Mouse (Mus musculus): ENCODE results near the gene Doc2a. TPM values are rescaled to one million over a fixed set of nuclear protein-coding genes. Genes with fewer than 3 reads are reported as not detected.

Gene Doc2a
- total and polyA plus RNA-seq, 3 experiments = not detected

DNA sequence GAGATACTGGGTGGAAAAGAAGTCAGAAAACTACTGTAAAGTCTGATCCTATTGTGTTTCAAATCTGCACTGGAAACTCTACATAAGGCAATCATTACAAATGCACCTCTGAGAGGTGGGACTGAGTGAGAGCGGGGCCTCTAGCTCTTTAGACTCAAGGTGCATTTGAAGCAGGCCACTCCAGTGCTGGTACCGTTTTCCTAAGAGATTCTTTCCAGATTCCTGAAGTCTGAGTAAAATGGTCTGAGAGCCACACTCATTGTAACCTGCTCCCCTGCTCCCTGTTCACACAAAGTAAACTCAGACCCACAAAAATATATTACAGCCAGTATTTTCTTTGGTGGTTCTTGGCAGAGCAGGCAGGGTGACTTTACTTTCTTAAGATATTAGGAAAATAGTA is 20.3 kb downstream of the Doc2a start:
- TF ChIP-seq EP300 (IDR thresholded peaks at IDR 0.05; ENCODE audit: insufficient read depth, low read depth, low read length) = no peak
- TF ChIP-seq CTCF (IDR thresholded peaks at IDR 0.05) = no peak
- no peak for TF ChIP-seq POLR2A (IDR thresholded peaks at IDR 0.05; ENCODE audit: insufficient read depth, low read depth, low read length)
- Histone ChIP-seq H3K36me3 (ENCODE audit: control insufficient read depth, insufficient read depth, low read length) (no peaks in the 10 kb centered on the region), H3K4me1 (ENCODE audit: control insufficient read depth, insufficient read depth, low read length) (no peaks in the 10 kb centered on the region), H3K79me2 (replicated peaks; ENCODE audit: control insufficient read depth, insufficient read depth, low read length) (no peaks in the 10 kb centered on the region), H3K27ac (no peak overlapping the region), H3K4me3 (no peak overlapping the region), H3K27me3 (ENCODE audit: control insufficient read depth, insufficient read depth, low read length) (no peaks in the 10 kb centered on the region), H3K9ac (ENCODE audit: low read depth, low read length) (no peak overlapping the region)
- intact Hi-C loops (cut with DNase I) = loop anchor here (10.0 kb wide), 1 partner anchor 363 kb away; the partner anchor contains the start of gene Atxn2l
- WGBS = 75% methylated on average over 2 of the region's 2 CpGs
- DNase-seq = no peak

DNA sequence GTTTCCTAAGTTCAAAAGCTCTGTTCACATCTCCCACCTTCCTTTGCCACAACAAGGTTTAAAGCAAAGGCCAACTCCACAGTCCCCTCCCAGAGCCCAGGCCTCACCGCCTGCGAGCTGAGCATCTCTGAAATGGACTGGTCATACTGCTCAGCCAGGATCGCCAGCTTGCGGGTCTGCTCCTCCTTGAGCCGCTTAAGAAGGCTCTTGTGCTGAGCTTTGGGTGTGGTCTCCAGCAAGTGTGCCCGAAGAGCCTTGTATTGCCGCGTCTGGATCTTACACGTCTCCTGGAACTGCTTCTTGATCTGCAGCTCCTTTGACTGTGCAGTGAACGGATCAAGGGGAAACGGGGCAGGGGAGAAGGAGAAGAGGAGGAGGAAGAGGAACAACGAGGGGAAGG is 20.8 kb downstream of the Doc2a start:
- Histone ChIP-seq H3K4me3 (no peak overlapping the region), H3K4me1 (ENCODE audit: control insufficient read depth, insufficient read depth, low read length) (no peaks in the 10 kb centered on the region), H3K9ac (ENCODE audit: low read depth, low read length) (no peak overlapping the region), H3K27me3 (ENCODE audit: control insufficient read depth, insufficient read depth, low read length) (no peaks in the 10 kb centered on the region), H3K36me3 (ENCODE audit: control insufficient read depth, insufficient read depth, low read length) (no peaks in the 10 kb centered on the region), H3K79me2 (replicated peaks; ENCODE audit: control insufficient read depth, insufficient read depth, low read length) (no peaks in the 10 kb centered on the region), H3K27ac (no peak overlapping the region)
- TF ChIP-seq CTCF (IDR thresholded peaks at IDR 0.05) (no peak), EP300 (IDR thresholded peaks at IDR 0.05; ENCODE audit: insufficient read depth, low read depth, low read length) (no peak), POLR2A (IDR thresholded peaks at IDR 0.05; ENCODE audit: insufficient read depth, low read depth, low read length) (no peak)
- 76% methylated on average over 12 of the region's 12 CpGs for WGBS
- intact Hi-C loops (cut with DNase I) = loop anchor here (10.0 kb wide), 1 partner anchor 363 kb away; the partner anchor contains the start of gene Atxn2l
- DNase-seq = no peak

DNA sequence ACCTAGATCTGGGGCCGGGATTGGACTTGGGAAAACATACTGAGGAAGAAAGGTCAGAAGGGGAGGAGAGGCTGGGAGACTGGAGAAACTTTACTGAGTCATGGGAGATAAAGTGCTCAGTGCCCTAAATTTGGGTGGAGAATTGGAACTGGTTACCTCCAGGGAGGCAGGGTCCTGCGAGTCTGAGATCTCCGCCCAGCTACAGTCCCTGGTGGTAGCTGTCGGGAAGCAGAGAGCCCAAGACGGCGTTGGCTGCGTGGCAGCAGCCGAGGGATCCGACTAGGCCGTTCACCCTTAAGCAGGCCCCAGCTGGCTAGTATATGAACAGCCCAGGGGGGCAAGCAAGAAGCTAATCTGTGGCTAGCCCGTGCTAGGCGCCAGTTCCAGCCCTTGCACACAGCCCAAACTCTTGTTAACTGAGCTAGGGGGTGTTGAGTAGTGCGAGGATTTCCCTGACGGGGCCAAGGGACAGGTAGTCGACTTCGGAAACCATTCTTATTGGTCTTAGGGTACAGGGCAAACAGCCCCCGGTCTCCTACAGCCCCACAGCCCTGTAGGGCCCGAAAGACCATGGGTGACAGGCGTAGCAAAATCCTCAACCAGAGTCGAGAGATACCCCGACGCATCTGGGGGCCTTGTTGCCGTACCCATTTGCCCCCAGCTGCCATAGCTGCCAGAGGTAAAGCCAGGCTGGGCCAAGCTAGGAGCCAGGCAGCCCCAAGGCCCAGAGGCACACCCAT is 22.7 kb downstream of the Doc2a start:
- TF ChIP-seq CTCF (IDR thresholded peaks at IDR 0.05) (no peak), EP300 (IDR thresholded peaks at IDR 0.05; ENCODE audit: insufficient read depth, low read depth, low read length) (no peak), POLR2A (IDR thresholded peaks at IDR 0.05; ENCODE audit: insufficient read depth, low read depth, low read length) (no peak)
- Histone ChIP-seq H3K4me3 (no peak overlapping the region), H3K36me3 (ENCODE audit: control insufficient read depth, insufficient read depth, low read length) (no peaks in the 10 kb centered on the region), H3K27me3 (ENCODE audit: control insufficient read depth, insufficient read depth, low read length) (no peaks in the 10 kb centered on the region), H3K27ac (no peak overlapping the region; the same call in 1 of the 2 replicates), H3K9ac (ENCODE audit: low read depth, low read length) (no peak overlapping the region), H3K79me2 (replicated peaks; ENCODE audit: control insufficient read depth, insufficient read depth, low read length) (no peaks in the 10 kb centered on the region), H3K4me1 (ENCODE audit: control insufficient read depth, insufficient read depth, low read length) (no peaks in the 10 kb centered on the region)
- WGBS = 82% methylated on average over 23 of the region's 23 CpGs
- DNase-seq = no peak
- intact Hi-C loops (cut with DNase I) = loop anchor here (10.0 kb wide), 1 partner anchor 365 kb away; the partner anchor contains the start of gene Atxn2l

DNA sequence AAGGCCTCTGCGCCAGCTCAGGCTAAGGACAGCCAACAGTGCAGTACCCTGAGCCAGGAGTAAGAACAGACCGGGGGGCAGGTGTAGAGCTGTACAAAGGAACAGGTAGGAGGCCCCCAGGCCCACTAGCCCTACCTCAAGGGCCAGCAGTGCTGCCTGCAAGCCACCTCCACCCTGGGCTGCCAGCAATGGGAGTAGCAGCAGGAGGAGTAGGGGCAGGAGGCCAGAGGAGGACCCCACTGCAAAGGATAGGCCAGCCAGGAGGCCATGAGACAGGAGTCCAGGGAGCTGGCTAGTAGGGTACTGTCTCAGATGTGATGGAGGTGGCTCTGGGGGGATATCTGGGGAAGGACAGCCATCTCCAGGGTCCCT is 23.3 kb downstream of the Doc2a start:
- WGBS = 88% methylated on average over 2 of the region's 2 CpGs
- H3K9ac ChIP-seq (ENCODE audit: low read depth, low read length) = no peak overlapping the region
- intact Hi-C loops (cut with DNase I) = no loop called here
- no peak for DNase-seq
- H3K4me1 ChIP-seq (ENCODE audit: control insufficient read depth, insufficient read depth, low read length) = no peaks in the 10 kb centered on the region
- no peak for TF ChIP-seq CTCF (IDR thresholded peaks at IDR 0.05)
- TF ChIP-seq EP300 (IDR thresholded peaks at IDR 0.05; ENCODE audit: insufficient read depth, low read depth, low read length) = no peak
- TF ChIP-seq POLR2A (IDR thresholded peaks at IDR 0.05; ENCODE audit: insufficient read depth, low read depth, low read length) = no peak
- no peaks in the 10 kb centered on the region; the same call in 1 of the 2 replicates for H3K36me3 ChIP-seq (ENCODE audit: control insufficient read depth, insufficient read depth, low read length)
- H3K79me2 ChIP-seq (replicated peaks; ENCODE audit: control insufficient read depth, insufficient read depth, low read length) = no peaks in the 10 kb centered on the region
- no peaks in the 10 kb centered on the region for H3K27me3 ChIP-seq (ENCODE audit: control insufficient read depth, insufficient read depth, low read length)
- no peak overlapping the region for H3K27ac ChIP-seq
- no peak overlapping the region for H3K4me3 ChIP-seq

DNA sequence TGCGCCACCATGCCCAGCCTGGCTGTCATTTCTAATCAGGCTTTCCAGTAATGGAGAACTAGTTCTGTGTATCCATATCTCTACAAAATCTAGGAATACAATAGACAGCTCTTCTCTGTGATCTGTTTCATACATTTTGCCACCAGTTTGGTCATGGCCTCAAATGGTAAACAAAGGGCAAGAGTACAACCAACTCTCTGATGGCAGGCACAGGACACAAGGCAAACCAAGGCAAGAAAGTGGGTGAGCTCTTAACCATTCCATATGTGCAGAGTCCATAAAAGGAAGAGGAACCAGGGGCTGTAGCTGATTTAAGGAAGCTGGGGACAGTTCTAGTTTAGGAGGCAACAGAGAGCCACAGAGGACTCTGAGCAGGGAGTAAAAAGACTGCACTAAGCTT is 30.0 kb downstream of the Doc2a start:
- Histone ChIP-seq H3K4me1 (ENCODE audit: control insufficient read depth, insufficient read depth, low read length) (peaks cover 4% of the 10 kb centered on the region), H3K4me3 (no peak overlapping the region), H3K9ac (ENCODE audit: low read depth, low read length) (no peak overlapping the region), H3K27ac (no peak overlapping the region), H3K36me3 (ENCODE audit: control insufficient read depth, insufficient read depth, low read length) (peaks cover 26% of the 10 kb centered on the region), H3K79me2 (replicated peaks; ENCODE audit: control insufficient read depth, insufficient read depth, low read length) (0 out of 2 replicates have a peak, but pooled peaks cover 4% of the 10 kb centered on the region), H3K27me3 (ENCODE audit: control insufficient read depth, insufficient read depth, low read length) (no peaks in the 10 kb centered on the region)
- intact Hi-C loops (cut with DNase I) = no loop called here
- 94% methylated on average over 1 of the region's 1 CpGs for WGBS
- DNase-seq = no peak
- no peak for TF ChIP-seq EP300 (IDR thresholded peaks at IDR 0.05; ENCODE audit: insufficient read depth, low read depth, low read length)
- no peak for TF ChIP-seq CTCF (IDR thresholded peaks at IDR 0.05)
- no peak for TF ChIP-seq POLR2A (IDR thresholded peaks at IDR 0.05; ENCODE audit: insufficient read depth, low read depth, low read length)

DNA sequence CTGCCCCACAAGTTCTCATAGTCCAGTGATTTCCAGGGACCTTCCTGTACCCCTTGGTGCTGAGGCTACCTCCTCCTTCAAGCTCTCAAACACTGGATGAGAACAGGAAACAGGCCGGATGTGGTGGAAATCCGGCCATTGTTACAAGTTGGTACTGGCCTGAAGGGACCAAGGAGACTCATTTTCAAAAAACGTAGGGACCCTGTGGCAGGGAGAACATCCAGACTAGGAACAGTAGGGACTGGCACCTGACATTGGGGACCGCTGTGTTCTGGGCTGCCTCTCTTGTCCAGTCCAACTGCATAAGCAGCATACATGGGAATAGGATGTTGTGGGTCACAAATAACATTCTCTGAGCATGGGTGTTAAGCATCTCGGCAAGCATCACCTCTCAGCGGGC is 33.8 kb downstream of the Doc2a start:
- Histone ChIP-seq H3K4me1 (ENCODE audit: control insufficient read depth, insufficient read depth, low read length) (peaks cover 4% of the 10 kb centered on the region), H3K27me3 (ENCODE audit: control insufficient read depth, insufficient read depth, low read length) (no peaks in the 10 kb centered on the region), H3K79me2 (replicated peaks; ENCODE audit: control insufficient read depth, insufficient read depth, low read length) (peaks cover 6% of the 10 kb centered on the region), H3K9ac (ENCODE audit: low read depth, low read length) (peak overlapping the region; percentile 22), H3K4me3 (peak overlapping the region; percentile 31), H3K36me3 (ENCODE audit: control insufficient read depth, insufficient read depth, low read length) (peaks cover 26% of the 10 kb centered on the region), H3K27ac (peak overlapping the region; percentile 92)
- peak; percentile 71 for TF ChIP-seq POLR2A (IDR thresholded peaks at IDR 0.05; ENCODE audit: insufficient read depth, low read depth, low read length)
- TF ChIP-seq EP300 (IDR thresholded peaks at IDR 0.05; ENCODE audit: insufficient read depth, low read depth, low read length) = peak; percentile 83; the same call in 1 of the 2 replicates
- no peak for TF ChIP-seq CTCF (IDR thresholded peaks at IDR 0.05)
- WGBS = 41% methylated on average over 6 of the region's 6 CpGs
- peak in 1 of 2 experiments; percentile 68 for DNase-seq
- intact Hi-C loops (cut with DNase I) = loop anchor here (5.0 kb wide), 1 partner anchor 146 kb away; the partner anchor contains the start of gene Maz
